Mouse (Mus musculus): ENCODE measurements at regions not wholly inside any gene's neighbourhood (a gene's known extent, or its start where the extent isn't known, plus 50 kb on each side); places are given as distances from the start of the nearest gene placed in this dataset.
A peak's percentile ranks its signal among the peaks of the same experiment; 100 is the strongest.

DNA sequence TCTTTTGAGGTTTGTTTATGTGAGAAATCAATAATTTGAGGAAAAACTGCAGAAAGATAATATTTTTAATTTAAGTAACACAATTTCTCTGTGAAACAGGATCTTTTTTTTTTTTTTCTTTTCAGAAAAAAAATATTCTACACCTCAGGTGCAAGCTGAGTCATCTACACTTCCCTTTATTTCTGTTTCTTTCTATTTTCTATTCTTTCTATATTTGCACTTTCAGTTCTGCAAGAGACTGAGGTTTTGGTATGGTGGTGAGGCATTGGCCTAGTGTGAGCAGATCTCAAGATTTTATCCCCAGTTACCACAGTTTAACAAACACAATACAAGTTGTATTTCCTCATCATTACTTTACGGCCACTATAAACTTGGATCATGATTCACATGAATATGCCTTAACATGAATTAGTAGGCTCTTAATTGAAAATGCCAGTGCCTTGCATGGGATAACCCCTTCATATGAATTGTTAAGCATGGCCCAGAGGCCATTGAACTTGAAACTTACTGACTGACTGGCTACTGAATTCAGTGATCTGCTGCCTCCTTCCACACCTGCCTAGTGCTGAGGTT lies 1278.1 kb downstream of the Stim2 start:
- H3K27ac ChIP-seq (ENCODE audit: low read depth, low read length), result no peak overlapping the region
- no peak overlapping the region for H3K4me2 ChIP-seq (ENCODE audit: low read depth, low read length)
- H3K9ac ChIP-seq (replicated peaks; ENCODE audit: low read depth, low read length), result no peak overlapping the region
- WGBS, result 95% methylated on average over 1 of the region's 1 CpGs
- no peaks in the 10 kb centered on the region for H3K36me3 ChIP-seq (ENCODE audit: control insufficient read depth, insufficient read depth, low read length)
- ATAC-seq (ENCODE audit: low read depth), result no peak
- H3K4me1 ChIP-seq (ENCODE audit: control insufficient read depth, insufficient read depth, low read length), result no peaks in the 10 kb centered on the region
- no peaks in the 10 kb centered on the region for H3K27me3 ChIP-seq (ENCODE audit: control insufficient read depth, insufficient read depth, low read length)
- H3K4me3 ChIP-seq (ENCODE audit: low read depth, low read length), result no peak overlapping the region
- no peaks in the 10 kb centered on the region for H3K9me3 ChIP-seq (ENCODE audit: control insufficient read depth, low read length)

DNA sequence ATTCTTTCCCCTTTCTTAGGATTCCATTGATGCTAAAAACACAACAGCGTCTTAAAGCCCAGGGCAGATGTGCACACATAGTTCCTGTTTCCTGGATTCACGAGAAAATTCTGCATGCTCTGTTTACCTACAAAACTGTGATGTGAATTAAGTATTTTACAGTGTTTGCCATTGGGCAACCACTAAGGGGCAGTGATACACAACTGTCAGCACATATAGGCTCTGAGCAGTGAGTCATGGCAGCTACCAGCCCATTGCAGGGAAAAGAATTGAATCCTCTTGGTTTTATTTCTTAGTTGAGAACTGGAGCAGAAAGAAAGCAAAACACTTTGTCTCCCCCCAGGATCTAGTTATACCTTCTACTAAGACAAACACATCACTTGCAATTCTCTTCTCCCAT lies 1295.0 kb downstream of the Stim2 start:
- Histone ChIP-seq H3K9ac (replicated peaks; ENCODE audit: low read depth, low read length) (no peak overlapping the region), H3K4me3 (ENCODE audit: low read depth, low read length) (no peak overlapping the region), H3K27ac (ENCODE audit: low read depth, low read length) (no peak overlapping the region), H3K27me3 (ENCODE audit: control insufficient read depth, insufficient read depth, low read length) (no peaks in the 10 kb centered on the region), H3K4me1 (ENCODE audit: control insufficient read depth, insufficient read depth, low read length) (0 out of 2 replicates have a peak, but pooled peaks cover 2% of the 10 kb centered on the region), H3K9me3 (ENCODE audit: control insufficient read depth, low read length) (no peaks in the 10 kb centered on the region), H3K4me2 (ENCODE audit: low read depth, low read length) (no peak overlapping the region), H3K36me3 (ENCODE audit: control insufficient read depth, insufficient read depth, low read length) (no peaks in the 10 kb centered on the region)
- ATAC-seq (ENCODE audit: low read depth), result peak; percentile 86
- 48% methylated on average over 2 of the region's 2 CpGs for WGBS

GRCm38 (mm10) chr5:55293978-55294377 lies 1295.7 kb downstream of the Stim2 start:
- ATAC-seq (ENCODE audit: low read depth), result peak; percentile 62; the same call in 1 of the 2 replicates
- H3K4me2 ChIP-seq (ENCODE audit: low read depth, low read length), result no peak overlapping the region
- no peak overlapping the region for H3K27ac ChIP-seq (ENCODE audit: low read depth, low read length)
- H3K9me3 ChIP-seq (ENCODE audit: control insufficient read depth, low read length), result no peaks in the 10 kb centered on the region
- no peaks in the 10 kb centered on the region for H3K27me3 ChIP-seq (ENCODE audit: control insufficient read depth, insufficient read depth, low read length)
- H3K4me1 ChIP-seq (ENCODE audit: control insufficient read depth, insufficient read depth, low read length), result 0 out of 2 replicates have a peak, but pooled peaks cover 2% of the 10 kb centered on the region
- no peak overlapping the region for H3K9ac ChIP-seq (replicated peaks; ENCODE audit: low read depth, low read length)
- H3K36me3 ChIP-seq (ENCODE audit: control insufficient read depth, insufficient read depth, low read length), result no peaks in the 10 kb centered on the region
- WGBS, result 44% methylated on average over 2 of the region's 2 CpGs
- H3K4me3 ChIP-seq (ENCODE audit: low read depth, low read length), result no peak overlapping the region

- Histone ChIP-seq H3K27ac (ENCODE audit: low read depth, low read length) (no peak overlapping the region), H3K4me2 (ENCODE audit: low read depth, low read length) (no peak overlapping the region)
- 14% methylated on average over 4 of the region's 4 CpGs for WGBS
These were observed 1296.5 kb downstream of the Stim2 start for GRCm38 (mm10) chr5:55294781-55295180.

DNA sequence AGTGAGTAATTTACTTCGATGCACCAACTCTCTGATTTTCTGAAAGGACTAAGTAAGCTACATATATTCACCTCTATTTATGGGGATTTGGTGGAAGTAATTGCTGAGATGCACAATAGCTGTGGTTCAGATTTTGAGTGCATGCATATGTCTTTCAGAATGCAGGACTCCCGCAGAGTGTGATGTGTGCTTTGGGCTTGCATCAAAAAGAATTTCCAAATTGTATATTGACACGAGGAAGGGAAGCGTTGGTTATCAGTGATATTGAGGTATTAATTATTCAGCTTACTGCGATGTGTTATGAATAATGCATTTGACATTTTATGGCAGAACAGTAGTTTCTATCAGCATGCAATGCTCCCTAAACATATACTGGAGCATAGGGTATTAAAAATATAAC lies 1303.2 kb downstream of the Stim2 start:
- Histone ChIP-seq H3K27me3 (ENCODE audit: control insufficient read depth, insufficient read depth, low read length) (no peaks in the 10 kb centered on the region), H3K9me3 (ENCODE audit: control insufficient read depth, low read length) (no peaks in the 10 kb centered on the region), H3K4me3 (ENCODE audit: low read depth, low read length) (no peak overlapping the region), H3K9ac (replicated peaks; ENCODE audit: low read depth, low read length) (no peak overlapping the region), H3K4me1 (ENCODE audit: control insufficient read depth, insufficient read depth, low read length) (no peaks in the 10 kb centered on the region), H3K4me2 (ENCODE audit: low read depth, low read length) (no peak overlapping the region), H3K27ac (ENCODE audit: low read depth, low read length) (no peak overlapping the region), H3K36me3 (ENCODE audit: control insufficient read depth, insufficient read depth, low read length) (no peaks in the 10 kb centered on the region)
- ATAC-seq (ENCODE audit: low read depth), result no peak
- 62% methylated on average over 5 of the region's 5 CpGs for WGBS

More at GRCm38 (mm10) chr5:55294781-55295180, 1296.5 kb downstream of the Stim2 start:
- H3K4me1 ChIP-seq (ENCODE audit: control insufficient read depth, insufficient read depth, low read length), result 0 out of 2 replicates have a peak, but pooled peaks cover 2% of the 10 kb centered on the region
- no peak for ATAC-seq (ENCODE audit: low read depth)
- H3K9me3 ChIP-seq (ENCODE audit: control insufficient read depth, low read length), result no peaks in the 10 kb centered on the region
- H3K4me3 ChIP-seq (ENCODE audit: low read depth, low read length), result no peak overlapping the region
- H3K9ac ChIP-seq (replicated peaks; ENCODE audit: low read depth, low read length), result no peak overlapping the region
- H3K27me3 ChIP-seq (ENCODE audit: control insufficient read depth, insufficient read depth, low read length), result no peaks in the 10 kb centered on the region
- H3K36me3 ChIP-seq (ENCODE audit: control insufficient read depth, insufficient read depth, low read length), result no peaks in the 10 kb centered on the region

DNA sequence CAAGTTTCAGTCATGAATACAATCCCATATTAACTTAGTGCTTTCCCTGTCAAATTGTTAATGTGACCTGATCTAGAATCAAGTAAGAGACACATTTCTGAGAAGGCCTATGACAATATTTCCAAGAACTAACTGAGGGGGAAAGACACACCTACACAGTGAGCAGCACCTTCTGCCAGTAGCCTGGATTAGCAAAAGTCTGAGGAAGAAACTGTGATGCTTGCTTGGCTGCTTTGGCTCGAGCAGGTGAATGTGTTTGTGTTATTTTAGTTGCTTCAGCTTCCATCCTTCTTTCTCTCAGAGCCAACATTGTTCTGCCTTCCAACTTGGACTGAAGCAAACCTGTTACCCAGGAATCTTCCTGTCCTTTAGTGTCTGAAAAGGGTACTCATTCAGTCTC lies 1347.7 kb downstream of the Stim2 start:
- H3K4me2 ChIP-seq (ENCODE audit: low read depth, low read length), result no peak overlapping the region
- no peaks in the 10 kb centered on the region for H3K9me3 ChIP-seq (ENCODE audit: control insufficient read depth, low read length)
- H3K4me3 ChIP-seq (ENCODE audit: low read depth, low read length), result no peak overlapping the region
- H3K9ac ChIP-seq (replicated peaks; ENCODE audit: low read depth, low read length), result no peak overlapping the region
- WGBS, result 82% methylated on average over 1 of the region's 1 CpGs
- H3K27me3 ChIP-seq (ENCODE audit: control insufficient read depth, insufficient read depth, low read length), result no peaks in the 10 kb centered on the region
- no peaks in the 10 kb centered on the region for H3K4me1 ChIP-seq (ENCODE audit: control insufficient read depth, insufficient read depth, low read length)
- H3K27ac ChIP-seq (ENCODE audit: low read depth, low read length), result no peak overlapping the region
- no peak for ATAC-seq (ENCODE audit: low read depth)
- H3K36me3 ChIP-seq (ENCODE audit: control insufficient read depth, insufficient read depth, low read length), result no peaks in the 10 kb centered on the region

DNA sequence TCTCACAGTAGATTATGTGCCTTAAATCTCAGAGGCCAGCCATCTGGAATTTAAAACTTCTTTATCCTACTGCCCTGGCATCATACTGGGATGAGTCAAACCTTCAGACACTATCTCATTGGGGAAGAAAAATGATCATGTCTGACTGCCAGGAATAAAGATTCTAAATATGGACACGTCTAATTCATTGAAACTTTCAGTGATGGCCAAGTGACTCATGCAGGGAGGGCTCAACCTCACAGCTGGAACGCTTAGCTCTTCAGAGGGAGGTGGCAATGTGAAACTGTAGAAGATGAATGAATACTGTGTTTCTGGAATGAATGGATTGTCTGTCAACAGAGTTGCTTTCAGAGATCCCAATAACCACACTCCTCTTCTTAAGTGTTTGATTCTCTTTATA lies 1357.2 kb downstream of the Stim2 start:
- H3K4me3 ChIP-seq (ENCODE audit: low read depth, low read length), result no peak overlapping the region
- WGBS, result 12% methylated on average over 2 of the region's 2 CpGs
- no peaks in the 10 kb centered on the region for H3K4me1 ChIP-seq (ENCODE audit: control insufficient read depth, insufficient read depth, low read length)
- no peak overlapping the region for H3K27ac ChIP-seq (ENCODE audit: low read depth, low read length)
- H3K36me3 ChIP-seq (ENCODE audit: control insufficient read depth, insufficient read depth, low read length), result no peaks in the 10 kb centered on the region
- no peaks in the 10 kb centered on the region for H3K9me3 ChIP-seq (ENCODE audit: control insufficient read depth, low read length)
- no peak overlapping the region for H3K9ac ChIP-seq (replicated peaks; ENCODE audit: low read depth, low read length)
- ATAC-seq (ENCODE audit: low read depth), result no peak
- H3K27me3 ChIP-seq (ENCODE audit: control insufficient read depth, insufficient read depth, low read length), result no peaks in the 10 kb centered on the region
- H3K4me2 ChIP-seq (ENCODE audit: low read depth, low read length), result no peak overlapping the region

DNA sequence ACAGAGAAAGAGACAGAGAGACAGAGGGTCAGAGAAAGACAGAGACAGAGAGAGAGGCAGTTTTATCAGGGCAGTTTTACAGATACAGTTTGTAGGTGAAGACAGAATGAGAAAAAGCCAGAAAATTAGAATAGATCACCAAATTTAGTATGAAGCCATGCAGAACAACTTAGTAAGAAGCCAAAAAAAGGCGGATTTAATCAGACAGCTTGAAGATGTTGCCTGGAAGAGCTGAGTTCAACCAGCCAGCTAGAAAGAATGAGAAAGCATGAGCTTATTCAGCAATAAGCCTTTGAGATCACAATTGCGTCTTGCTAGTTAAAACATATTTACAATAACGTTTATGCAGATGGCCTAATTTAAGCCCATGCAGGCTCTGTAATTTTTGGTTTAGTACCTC lies 1376.0 kb downstream of the Stim2 start:
- Histone ChIP-seq H3K4me2 (ENCODE audit: low read depth, low read length) (no peak overlapping the region), H3K27me3 (ENCODE audit: control insufficient read depth, insufficient read depth, low read length) (no peaks in the 10 kb centered on the region), H3K36me3 (ENCODE audit: control insufficient read depth, insufficient read depth, low read length) (no peaks in the 10 kb centered on the region), H3K4me3 (ENCODE audit: low read depth, low read length) (no peak overlapping the region), H3K9me3 (ENCODE audit: control insufficient read depth, low read length) (no peaks in the 10 kb centered on the region), H3K9ac (replicated peaks; ENCODE audit: low read depth, low read length) (no peak overlapping the region), H3K27ac (ENCODE audit: low read depth, low read length) (no peak overlapping the region), H3K4me1 (ENCODE audit: control insufficient read depth, insufficient read depth, low read length) (no peaks in the 10 kb centered on the region)
- WGBS, result 85% methylated on average over 3 of the region's 3 CpGs
- ATAC-seq (ENCODE audit: low read depth), result no peak

GRCm38 (mm10) chr5:55390846-55391245 lies 1392.5 kb downstream of the Stim2 start:
- H3K4me2 ChIP-seq (ENCODE audit: low read depth, low read length), result no peak overlapping the region
- no peaks in the 10 kb centered on the region for H3K36me3 ChIP-seq (ENCODE audit: control insufficient read depth, insufficient read depth, low read length)
- H3K27ac ChIP-seq (ENCODE audit: low read depth, low read length), result no peak overlapping the region
- no peaks in the 10 kb centered on the region for H3K27me3 ChIP-seq (ENCODE audit: control insufficient read depth, insufficient read depth, low read length)
- ATAC-seq (ENCODE audit: low read depth), result no peak
- no peak overlapping the region for H3K4me3 ChIP-seq (ENCODE audit: low read depth, low read length)
- 24% methylated on average over 4 of the region's 4 CpGs for WGBS
- H3K9me3 ChIP-seq (ENCODE audit: control insufficient read depth, low read length), result no peaks in the 10 kb centered on the region
- H3K9ac ChIP-seq (replicated peaks; ENCODE audit: low read depth, low read length), result no peak overlapping the region
- H3K4me1 ChIP-seq (ENCODE audit: control insufficient read depth, insufficient read depth, low read length), result no peaks in the 10 kb centered on the region
